Mouse (Mus musculus) ES-E14 (cell line): Measurements from ENCODE around the gene Ogg1. TPM values are rescaled to one million over a fixed set of nuclear protein-coding genes. Genes with fewer than 3 reads are reported as not detected.

Source experiments
- DNase-seq: peaks from one replicate; pipeline ENCODE4 v3.0.0-alpha.2; 2013; ENCODE audit warnings: low read depth, low spot score
- H3K27ac ChIP-seq: 2 replicates; pipeline ENCODE4 v1.5.1; 2012; ENCODE audit warnings: low read depth, mild to moderate bottlenecking, low read length, moderate library complexity, mixed read lengths; ENCODE audit not compliant: poor library complexity, insufficient read depth, severe bottlenecking
- H3K36me3 ChIP-seq: 2 replicates; pipeline ENCODE4 v1.6.1; 2012; ENCODE audit warnings: mild to moderate bottlenecking, low read length, moderate library complexity, mixed read lengths; ENCODE audit not compliant: control insufficient read depth, poor library complexity, insufficient read depth, severe bottlenecking
- H3K4me1 ChIP-seq, 2 experiments: fragments of 150-350 bp in 1 of 2; sonication (generic) in 1 of 2; 2 replicates each; pipeline ENCODE4 v1.6.1; 2012; ENCODE audit warnings: low read length in 2 of 2, mild to moderate bottlenecking in 1 of 2, mixed read lengths in 1 of 2; ENCODE audit not compliant: control insufficient read depth in 2 of 2, insufficient read depth in 2 of 2, poor library complexity in 1 of 2
- H3K4me3 ChIP-seq, 2 experiments: fragments of 150-350 bp in 1 of 2; sonication (generic) in 1 of 2; 2 replicates each; pipeline ENCODE4 v1.5.1; 2012; ENCODE audit warnings: low read length in 2 of 2, low read depth in 1 of 2, mild to moderate bottlenecking in 1 of 2, mixed read lengths in 1 of 2; ENCODE audit not compliant: insufficient read depth in 1 of 2, poor library complexity in 1 of 2, severe bottlenecking in 1 of 2
- H3K9ac ChIP-seq: 2 replicates; pipeline ENCODE4 v1.6.1; 2012; ENCODE audit warnings: low read depth, mild to moderate bottlenecking, low read length, mixed read lengths; ENCODE audit not compliant: poor library complexity, insufficient read depth, severe bottlenecking
- H3K9me3 ChIP-seq: fragments of 150-350 bp; sonication (generic); 2 replicates; pipeline ENCODE4 v1.6.1; 2012; ENCODE audit warnings: low read depth, mild to moderate bottlenecking, low read length; ENCODE audit not compliant: control insufficient read depth, insufficient read depth
- CHD2 ChIP-seq: IDR thresholded peaks from 2 replicates; pipeline ENCODE4 v1.6.1; 2014; ENCODE audit warnings: mild to moderate bottlenecking, low read depth, low read length, inconsistent platforms
- HCFC1 ChIP-seq: IDR thresholded peaks from 2 replicates; pipeline ENCODE4 v1.6.1; 2012; ENCODE audit warnings: low read length, inconsistent platforms, borderline replicate concordance; ENCODE audit not compliant: insufficient read depth
- MAFK ChIP-seq: IDR thresholded peaks from 2 replicates; pipeline ENCODE4 v1.6.1; 2014; ENCODE audit warnings: mild to moderate bottlenecking, low read depth, low read length, inconsistent platforms; ENCODE audit not compliant: insufficient read depth
- ZC3H11A ChIP-seq: IDR thresholded peaks from 2 replicates; pipeline ENCODE4 v1.6.1; 2012; ENCODE audit warnings: low read depth, mild to moderate bottlenecking, inconsistent platforms, low read length, borderline replicate concordance
- ZNF384 ChIP-seq: IDR thresholded peaks from 2 replicates; pipeline ENCODE4 v1.6.1; 2012; ENCODE audit warnings: low read depth, low read length, inconsistent platforms
- in situ Hi-C, 2 experiments: fragments of 600-800 bp; cut with MboI; formaldehyde crosslinking; loops; one replicate each; pipeline ENCODE4 v1.15.1; 2025; ENCODE audit warnings: low sequenced_read_pairs in 2 of 2, inconsistent platforms in 1 of 2; ENCODE audit not compliant: unreplicated experiment in 2 of 2
- total RNA-seq: library from RNA; depleted of rRNA; stranded (reverse); fragments of 300-350 nt; gene quantifications from 2 replicates; pipeline ENCODE4 v1.2.3, GENCODE M21; 2012

The Ogg1 gene
- total RNA-seq, 1 experiment = 13.0 TPM

- Histone ChIP-seq H3K4me3 (peak overlapping the region; percentile 48 to 59), H3K27ac (no peak overlapping the region), H3K9me3 (no peaks in the 10 kb centered on the region), H3K9ac (peak overlapping the region; percentile 3; the same call in 1 of the 2 replicates), H3K36me3 (no peaks in the 10 kb centered on the region), H3K4me1 (peaks cover 0 to 13% of the 10 kb centered on the region in 2 experiments; a peak in 1 of 4 replicates)
- no peak for TF ChIP-seq HCFC1
- TF ChIP-seq CHD2 = no peak
- no peak for TF ChIP-seq ZC3H11A
- TF ChIP-seq MAFK = no peak
- TF ChIP-seq ZNF384 = no peak
- peak; percentile 95 for DNase-seq
- in situ Hi-C loops = no loop called here
Observed at GRCm38 (mm10) chr6:113283500-113283899, 43.3 kb upstream of the Ogg1 start.

DNA sequence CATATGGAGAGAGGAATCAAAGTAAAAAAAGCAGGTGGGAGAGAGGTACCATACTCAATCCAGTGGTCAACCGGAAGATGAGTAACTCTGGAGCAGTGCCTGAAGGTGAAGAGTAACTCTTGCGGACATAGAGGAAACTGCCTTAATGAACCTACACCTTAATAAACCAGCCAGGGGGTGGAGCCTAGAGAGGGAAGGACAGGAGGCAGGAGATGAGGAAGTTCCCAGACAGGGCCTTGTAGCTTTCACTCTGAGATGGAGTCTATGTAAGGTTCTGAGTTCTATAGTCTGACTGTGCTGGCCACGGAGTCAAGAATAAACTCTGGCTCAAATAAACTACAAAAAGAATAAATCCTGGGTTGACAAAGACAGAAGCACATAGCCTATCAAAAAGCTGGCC lies 41.8 kb upstream of the Ogg1 start:
- no peak overlapping the region for H3K9ac ChIP-seq
- H3K27ac ChIP-seq = no peak overlapping the region
- in situ Hi-C loops = no loop called here
- TF ChIP-seq CHD2 (no peak), ZC3H11A (no peak), HCFC1 (no peak), MAFK (no peak), ZNF384 (no peak)
- no peaks in the 10 kb centered on the region for H3K36me3 ChIP-seq
- no peak for DNase-seq
- no peaks in the 10 kb centered on the region for H3K9me3 ChIP-seq
- H3K4me1 ChIP-seq = peaks cover under 1 to 22% of the 10 kb centered on the region in 2 experiments; a peak in 2 of 4 replicates
- no peak overlapping the region for H3K4me3 ChIP-seq

GRCm38 (mm10) chr6:113286316-113286715 lies 40.5 kb upstream of the Ogg1 start:
- no peak for DNase-seq
- in situ Hi-C loops = no loop called here
- no peaks in the 10 kb centered on the region for H3K9me3 ChIP-seq

GRCm38 (mm10) chr6:113287236-113287635 lies 39.5 kb upstream of the Ogg1 start:
- in situ Hi-C loops = no loop called here
- H3K36me3 ChIP-seq = no peaks in the 10 kb centered on the region
- DNase-seq = no peak
- no peak overlapping the region for H3K4me3 ChIP-seq
- peaks cover 3 to 23% of the 10 kb centered on the region in 2 experiments; a peak in 2 of 4 replicates for H3K4me1 ChIP-seq
- H3K27ac ChIP-seq = no peak overlapping the region
- no peak for TF ChIP-seq ZNF384
- no peak for TF ChIP-seq HCFC1
- no peak for TF ChIP-seq CHD2
- TF ChIP-seq MAFK = no peak
- TF ChIP-seq ZC3H11A = no peak
- no peaks in the 10 kb centered on the region for H3K9me3 ChIP-seq
- no peak overlapping the region for H3K9ac ChIP-seq

More at GRCm38 (mm10) chr6:113286316-113286715, 40.5 kb upstream of the Ogg1 start:
- TF ChIP-seq ZC3H11A (no peak), MAFK (no peak), CHD2 (no peak), ZNF384 (no peak), HCFC1 (no peak)
- Histone ChIP-seq H3K27ac (no peak overlapping the region), H3K4me1 (peaks cover 3 to 23% of the 10 kb centered on the region in 2 experiments; a peak in 2 of 4 replicates), H3K36me3 (no peaks in the 10 kb centered on the region), H3K4me3 (no peak overlapping the region), H3K9ac (no peak overlapping the region)
